Mouse (Mus musculus): Measurements from ENCODE around the gene Gm20388.

DNA sequence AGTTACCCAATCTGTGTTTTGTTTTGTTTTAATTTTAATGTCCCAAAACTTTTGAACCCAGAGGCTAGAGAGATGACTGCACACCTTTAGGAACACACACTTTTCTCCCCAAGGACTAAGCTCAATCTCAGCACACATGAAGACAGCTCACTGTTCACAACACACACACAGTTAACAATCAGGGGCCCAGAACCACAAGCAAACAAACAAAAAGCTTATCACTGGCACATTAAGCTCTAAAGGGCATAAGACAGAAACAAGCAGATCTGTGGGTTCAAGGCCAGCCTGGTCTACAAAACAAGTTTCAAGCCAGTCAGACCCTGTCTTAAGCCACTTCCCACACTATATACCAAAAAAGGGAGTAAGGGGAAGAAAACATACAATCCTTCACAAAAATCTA is 3122.8 kb downstream of the Gm20388 start:
- TF ChIP-seq CTCF (IDR thresholded peaks at IDR 0.05; ENCODE audit: insufficient read depth, low read depth, low read length) = no peak
- TF ChIP-seq POLR2A (IDR thresholded peaks at IDR 0.05; ENCODE audit: insufficient read depth, low read depth, low read length) = no peak

Data from olfactory bulb, adult 2 months (tissue).